Mouse (Mus musculus) adrenal gland, adult 18-20 months (tissue): ENCODE measurements at regions not wholly inside any gene's neighbourhood (a gene's known extent, or its start where the extent isn't known, plus 50 kb on each side); places are given as distances from the start of the nearest gene placed in this dataset.

Experiments used
- DNase-seq, 2 experiments: peaks; one replicate each; pipeline ENCODE4 v3.0.0; 2021 to 2022; ENCODE audit warnings: low spot score in 2 of 2

GRCm38 (mm10) chr17:27318969-27319695 lies 114.9 kb upstream of the Lemd2 start:
- DNase-seq = no peak

GRCm38 (mm10) chr17:27317576-27318277 lies 113.5 kb upstream of the Lemd2 start:
- DNase-seq = peak; percentile 53 to 59

- DNase-seq = no peak
Measured at GRCm38 (mm10) chr17:27316711-27317575, 112.7 kb upstream of the Lemd2 start.

- DNase-seq = no peak
Measured at GRCm38 (mm10) chr17:27315947-27316628, 111.8 kb upstream of the Lemd2 start.

- DNase-seq = no peak
Measured at GRCm38 (mm10) chr17:27315428-27315827, 111.2 kb upstream of the Lemd2 start.

- DNase-seq = no peak
Measured at GRCm38 (mm10) chr17:27314821-27315392, 110.6 kb upstream of the Lemd2 start.

- DNase-seq = no peak
Measured at GRCm38 (mm10) chr17:27308933-27309332, 104.7 kb upstream of the Lemd2 start.

- DNase-seq = no peak
Measured at GRCm38 (mm10) chr17:27304842-27305241, 100.6 kb upstream of the Lemd2 start.

- no peak for DNase-seq
Measured at GRCm38 (mm10) chr17:27303633-27304479, 99.6 kb upstream of the Lemd2 start.

- no peak for DNase-seq
Measured at GRCm38 (mm10) chr17:27303061-27303460, 98.8 kb upstream of the Lemd2 start.

- DNase-seq = no peak
Measured at GRCm38 (mm10) chr17:27301376-27301775, 97.1 kb upstream of the Lemd2 start.

GRCm38 (mm10) chr17:27299297-27299696 lies 95.0 kb upstream of the Lemd2 start:
- DNase-seq = peak in 1 of 2 experiments; percentile 12

GRCm38 (mm10) chr17:27298351-27298750 lies 94.1 kb upstream of the Lemd2 start:
- peak in 1 of 2 experiments; percentile 12 for DNase-seq

- peak in 1 of 2 experiments; percentile 15 for DNase-seq
Measured at GRCm38 (mm10) chr17:27296156-27296555, 91.9 kb upstream of the Lemd2 start.

- DNase-seq = no peak
Measured at GRCm38 (mm10) chr17:27294208-27294604, 89.9 kb upstream of the Lemd2 start.

- peak in 1 of 2 experiments; percentile 9 for DNase-seq
Measured at GRCm38 (mm10) chr17:27293586-27294207, 89.4 kb upstream of the Lemd2 start.

- peak in 1 of 2 experiments; percentile 18 for DNase-seq
Measured at GRCm38 (mm10) chr17:27291673-27292072, 87.4 kb upstream of the Lemd2 start.

GRCm38 (mm10) chr17:27291176-27291575 lies 86.9 kb upstream of the Lemd2 start:
- peak in 1 of 2 experiments; percentile 15 for DNase-seq

GRCm38 (mm10) chr17:27290311-27290710 lies 86.0 kb upstream of the Lemd2 start:
- peak in 1 of 2 experiments; percentile 17 for DNase-seq
